ENCODE assay signal across 8 mouse cellular contexts in the genomic region with DNA sequence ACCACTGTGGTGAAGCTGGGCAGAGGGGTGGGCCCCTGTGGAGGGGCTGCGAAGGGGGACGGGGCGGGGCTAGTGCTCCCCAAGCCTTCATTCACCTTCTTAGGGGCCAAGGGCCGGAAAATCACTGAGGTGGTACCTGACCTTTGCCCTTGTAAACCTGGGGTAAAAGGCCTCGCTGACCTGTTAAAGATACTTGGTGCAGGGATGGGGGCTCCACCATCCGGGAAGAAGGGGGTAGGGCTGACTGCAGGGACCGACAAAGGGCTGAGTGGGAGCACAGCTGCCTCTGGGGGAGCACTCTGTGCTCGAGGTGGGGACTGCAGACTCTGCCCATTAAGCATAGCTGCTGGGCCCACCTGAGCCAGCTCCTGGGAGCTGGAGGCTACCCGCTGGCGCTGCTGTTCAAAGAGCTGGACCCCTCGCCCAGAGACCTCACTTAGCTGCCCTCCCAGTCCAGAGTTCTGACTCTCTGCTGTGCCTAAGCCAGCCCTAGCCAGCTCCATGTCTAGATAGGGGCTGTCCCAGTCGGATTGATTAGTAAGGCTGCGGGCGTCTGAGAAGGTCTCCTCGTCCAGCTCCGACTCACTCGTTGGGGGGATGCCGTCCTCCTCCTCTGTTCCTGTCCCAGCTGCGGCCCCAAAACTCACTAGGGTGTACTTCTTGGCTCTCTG. TPM values are rescaled to one million over a fixed set of nuclear protein-coding genes. Genes with fewer than 3 reads are reported as not detected.
A peak's percentile ranks its signal among the peaks of the same experiment; 100 is the strongest.
DNase-seq lines count a peak whose midpoint lies in the region; ATAC-seq and TF ChIP-seq lines count a peak whose summit lies in the region.

No protein-coding gene starts in this region.

- peak overlapping the region; percentile 53 for H3K4me3 ChIP-seq in thymus, adult 2 months (ENCODE audit: control insufficient read depth, insufficient read depth, low read length)
- peak overlapping the region; percentile 77 for H3K4me3 ChIP-seq in hindbrain, embryonic 15.5 days
- peak overlapping the region; percentile 48 to 51; a peak in 3 of 4 replicates for H3K4me3 ChIP-seq in liver, embryonic 14.5 days (ENCODE audit: insufficient read depth in 1 of 2, low read depth in 2 of 2, low read length in 2 of 2)
- H3K4me3 ChIP-seq in stomach, postnatal 0 days (ENCODE audit: low read depth, low read length), result peak overlapping the region; percentile 65

- H3K9me3 ChIP-seq in hindbrain, embryonic 15.5 days, result no peaks in the 10 kb centered on the region
- no peaks in the 10 kb centered on the region for H3K9me3 ChIP-seq in liver, embryonic 14.5 days (ENCODE audit: control insufficient read depth, low read length)
- H3K9me3 ChIP-seq in stomach, postnatal 0 days (ENCODE audit: control insufficient read depth, low read length), result no peaks in the 10 kb centered on the region

- H3K36me3 ChIP-seq in thymus, adult 2 months (ENCODE audit: control insufficient read depth, insufficient read depth, low read length), result no peaks in the 10 kb centered on the region
- H3K36me3 ChIP-seq in hindbrain, embryonic 15.5 days, result no peaks in the 10 kb centered on the region
- no peaks in the 10 kb centered on the region for H3K36me3 ChIP-seq in liver, embryonic 14.5 days (replicated peaks; ENCODE audit: control insufficient read depth, insufficient read depth, low read depth)
- no peaks in the 10 kb centered on the region for H3K36me3 ChIP-seq in stomach, postnatal 0 days (ENCODE audit: control insufficient read depth, insufficient read depth, low read length)

- TF ChIP-seq POLR2A in thymus, adult 2 months (IDR thresholded peaks at IDR 0.05; ENCODE audit: control insufficient read depth, extremely low read depth, insufficient read depth, low read length, poor library complexity), result no peak

- peak; percentile 69 for ATAC-seq in hindbrain, embryonic 15.5 days (ENCODE audit: low FRiP score, low read depth)
- ATAC-seq in liver, embryonic 14.5 days (ENCODE audit: insufficient read depth), result 0 out of 2 replicates have a peak, but pooled peaks have one; percentile 2
- peak; percentile 18; the same call in 1 of the 2 replicates for ATAC-seq in stomach, postnatal 0 days (ENCODE audit: low FRiP score, low TSS enrichment)

- H3K9ac ChIP-seq in hindbrain, embryonic 15.5 days, result peak overlapping the region; percentile 85
- peak overlapping the region; percentile 0 for H3K9ac ChIP-seq in liver, embryonic 14.5 days (replicated peaks)
- H3K9ac ChIP-seq in stomach, postnatal 0 days (ENCODE audit: low read length), result peak overlapping the region; percentile 72

- no peak overlapping the region for H3K27ac ChIP-seq in thymus, adult 2 months (ENCODE audit: control insufficient read depth, insufficient read depth, low read length)
- H3K27ac ChIP-seq in hindbrain, embryonic 15.5 days (replicated peaks), result peak overlapping the region; percentile 93
- no peak overlapping the region for H3K27ac ChIP-seq in liver, embryonic 14.5 days
- H3K27ac ChIP-seq in stomach, postnatal 0 days (replicated peaks), result peak overlapping the region; percentile 91

- TF ChIP-seq EP300 in liver, embryonic 14.5 days (IDR thresholded peaks at IDR 0.05; ENCODE audit: low read depth), result no peak
- TF ChIP-seq EP300 in stomach, postnatal 0 days (optimal IDR thresholded peaks at IDR 0.05), result no peak

- DNase-seq in embryo, embryonic 10 days (ENCODE audit: low spot score), result peak; percentile 23
- no peak for DNase-seq in embryo, embryonic 9.5 days (ENCODE audit: extremely low spot score)
- DNase-seq in thymus, adult 2 months, result no peak
- DNase-seq in thymus, postnatal 0 days (ENCODE audit: low spot score), result no peak
- no peak for DNase-seq in liver, embryonic 14.5 days (ENCODE audit: low read depth in 3 of 3, low spot score in 3 of 3)
- DNase-seq in stomach, postnatal 0 days (ENCODE audit: low spot score), result no peak
- DNase-seq in urinary bladder, postnatal 14 days (ENCODE audit: low spot score), result no peak

- peak overlapping the region; percentile 83 for H3K4me2 ChIP-seq in hindbrain, embryonic 15.5 days
- peak overlapping the region; percentile 64 for H3K4me2 ChIP-seq in liver, embryonic 14.5 days (ENCODE audit: low read depth)
- peak overlapping the region; percentile 95 for H3K4me2 ChIP-seq in stomach, postnatal 0 days (replicated peaks; ENCODE audit: low read depth)

- no peaks in the 10 kb centered on the region for H3K27me3 ChIP-seq in thymus, adult 2 months (ENCODE audit: control insufficient read depth, insufficient read depth, low read length)
- H3K27me3 ChIP-seq in hindbrain, embryonic 15.5 days, result peaks cover 7% of the 10 kb centered on the region; the same call in 1 of the 2 replicates
- H3K27me3 ChIP-seq in liver, embryonic 14.5 days (ENCODE audit: control insufficient read depth, insufficient read depth, low read length), result peaks cover 32% of the 10 kb centered on the region
- H3K27me3 ChIP-seq in stomach, postnatal 0 days (ENCODE audit: control insufficient read depth, insufficient read depth, low read length), result no peaks in the 10 kb centered on the region

- H3K4me1 ChIP-seq in thymus, adult 2 months (replicated peaks; ENCODE audit: control insufficient read depth, insufficient read depth, low read length), result peaks cover 17% of the 10 kb centered on the region
- H3K4me1 ChIP-seq in hindbrain, embryonic 15.5 days (replicated peaks), result peaks cover 18% of the 10 kb centered on the region
- 0 out of 4 replicates have a peak, but pooled peaks cover 0 to 2% of the 10 kb centered on the region in 2 experiments for H3K4me1 ChIP-seq in liver, embryonic 14.5 days (replicated peaks; ENCODE audit: control insufficient read depth in 2 of 2, insufficient read depth in 2 of 2, low read length in 1 of 2)
- H3K4me1 ChIP-seq in stomach, postnatal 0 days (replicated peaks; ENCODE audit: control insufficient read depth, insufficient read depth), result no peaks in the 10 kb centered on the region

- WGBS in thymus, adult 2 months, result 68% methylated on average over 19 of the region's 19 CpGs
- WGBS in hindbrain, embryonic 15.5 days, result 9% methylated on average over 19 of the region's 19 CpGs
- 25% methylated on average over 19 of the region's 19 CpGs for WGBS in liver, embryonic 14.5 days (ENCODE audit: insufficient replicate concordance)
- WGBS in stomach, postnatal 0 days, result 23% methylated on average over 19 of the region's 19 CpGs

- no peak for TF ChIP-seq CTCF in thymus, adult 2 months (IDR thresholded peaks at IDR 0.05; ENCODE audit: borderline replicate concordance, control insufficient read depth, extremely low read depth, insufficient read depth, low read length, poor library complexity)
- TF ChIP-seq CTCF in liver, embryonic 14.5 days (IDR thresholded peaks at IDR 0.05; ENCODE audit: low read depth), result no peak
- TF ChIP-seq CTCF in stomach, postnatal 0 days (IDR thresholded peaks at IDR 0.05; ENCODE audit: low read depth), result no peak

RNA-seq across cellular contexts. Expression of a gene that starts 5.5 kb away (rescaled TPM):
- polyA plus RNA-seq in thymus, adult 2 months (2012; rRNA removed), result 0.82 TPM in 1 of 2 replicates, not detected in the other
- 0.52 and 0.59 TPM in 2 replicates for polyA plus RNA-seq in thymus, postnatal 0 days (2015; fragmentation: Nextera tagmentation; extraction: Ambion mirVana)
- polyA plus RNA-seq in hindbrain, embryonic 15.5 days (2015; fragmentation: Nextera tagmentation; extraction: Ambion mirVana), result 0.25 TPM in 1 of 2 replicates, not detected in the other
- 0.04 and 0.10 TPM in 2 replicates for polyA plus RNA-seq in liver, embryonic 14.5 days (2012; rRNA removed)
- polyA plus RNA-seq in liver, embryonic 14.5 days (2014; fragmentation: Nextera tagmentation; extraction: Ambion mirVana), result 0.14 TPM in 1 of 2 replicates, not detected in the other
- 0.10 TPM in 1 of 2 replicates, not detected in the other for polyA plus RNA-seq in stomach, postnatal 0 days (2015; fragmentation: Nextera tagmentation; extraction: Ambion mirVana)

RNA-seq across cellular contexts. Expression of a gene that starts 6.4 kb away (rescaled TPM):
- 0.51 and 2.8 TPM in 2 replicates for polyA plus RNA-seq in thymus, adult 2 months (2012; rRNA removed)
- 0.22 and 0.30 TPM in 2 replicates for polyA plus RNA-seq in thymus, postnatal 0 days (2015; fragmentation: Nextera tagmentation; extraction: Ambion mirVana)
- 0.13 and 0.14 TPM in 2 replicates for polyA plus RNA-seq in hindbrain, embryonic 15.5 days (2015; fragmentation: Nextera tagmentation; extraction: Ambion mirVana)
- polyA plus RNA-seq in liver, embryonic 14.5 days (2012; rRNA removed), result 0.02 TPM in 2 replicates
- 0.09 TPM in 1 of 2 replicates, not detected in the other for polyA plus RNA-seq in liver, embryonic 14.5 days (2014; fragmentation: Nextera tagmentation; extraction: Ambion mirVana)
- 0.30 and 0.42 TPM in 2 replicates for polyA plus RNA-seq in stomach, postnatal 0 days (2015; fragmentation: Nextera tagmentation; extraction: Ambion mirVana)

RNA-seq across cellular contexts. Expression of a gene that starts 12.3 kb away (rescaled TPM):
- polyA plus RNA-seq in thymus, adult 2 months (2012; rRNA removed), result 486 and 497 TPM in 2 replicates
- polyA plus RNA-seq in thymus, postnatal 0 days (2015; fragmentation: Nextera tagmentation; extraction: Ambion mirVana), result 52.2 and 56.8 TPM in 2 replicates
- polyA plus RNA-seq in hindbrain, embryonic 15.5 days (2015; fragmentation: Nextera tagmentation; extraction: Ambion mirVana), result 89.5 and 101 TPM in 2 replicates
- polyA plus RNA-seq in liver, embryonic 14.5 days (2012; rRNA removed), result 36.4 and 37.1 TPM in 2 replicates
- 28.4 and 33.8 TPM in 2 replicates for polyA plus RNA-seq in liver, embryonic 14.5 days (2014; fragmentation: Nextera tagmentation; extraction: Ambion mirVana)
- polyA plus RNA-seq in stomach, postnatal 0 days (2015; fragmentation: Nextera tagmentation; extraction: Ambion mirVana), result 41.4 and 42.9 TPM in 2 replicates

RNA-seq across cellular contexts. Expression of a gene that starts 20.9 kb away (rescaled TPM):
- polyA plus RNA-seq in thymus, adult 2 months (2012; rRNA removed), result 3.2 and 3.9 TPM in 2 replicates
- polyA plus RNA-seq in thymus, postnatal 0 days (2015; fragmentation: Nextera tagmentation; extraction: Ambion mirVana), result 1.6 and 1.8 TPM in 2 replicates
- 10.3 and 11.2 TPM in 2 replicates for polyA plus RNA-seq in hindbrain, embryonic 15.5 days (2015; fragmentation: Nextera tagmentation; extraction: Ambion mirVana)
- 1.2 and 1.3 TPM in 2 replicates for polyA plus RNA-seq in liver, embryonic 14.5 days (2012; rRNA removed)
- 1.1 and 1.2 TPM in 2 replicates for polyA plus RNA-seq in liver, embryonic 14.5 days (2014; fragmentation: Nextera tagmentation; extraction: Ambion mirVana)
- 3.3 and 3.4 TPM in 2 replicates for polyA plus RNA-seq in stomach, postnatal 0 days (2015; fragmentation: Nextera tagmentation; extraction: Ambion mirVana)

RNA-seq across cellular contexts. Expression of a gene that starts 33.0 kb away (rescaled TPM):
- 19.2 and 23.4 TPM in 2 replicates for polyA plus RNA-seq in thymus, adult 2 months (2012; rRNA removed)
- 12.2 and 13.3 TPM in 2 replicates for polyA plus RNA-seq in thymus, postnatal 0 days (2015; fragmentation: Nextera tagmentation; extraction: Ambion mirVana)
- polyA plus RNA-seq in hindbrain, embryonic 15.5 days (2015; fragmentation: Nextera tagmentation; extraction: Ambion mirVana), result 29.8 and 30.4 TPM in 2 replicates
- polyA plus RNA-seq in liver, embryonic 14.5 days (2012; rRNA removed), result 2.8 and 3.3 TPM in 2 replicates
- polyA plus RNA-seq in liver, embryonic 14.5 days (2014; fragmentation: Nextera tagmentation; extraction: Ambion mirVana), result 4.3 and 5.7 TPM in 2 replicates
- polyA plus RNA-seq in stomach, postnatal 0 days (2015; fragmentation: Nextera tagmentation; extraction: Ambion mirVana), result 13.0 and 13.7 TPM in 2 replicates

Comparison
In these comparisons a context has a peak if more than half of its experiments do, and no peak if none do; other contexts are left out.
1. H3K27ac ChIP-seq: peak in hindbrain, embryonic 15.5 days (single experiment) and stomach, postnatal 0 days (single experiment); none in thymus, adult 2 months (single experiment) and liver, embryonic 14.5 days (single experiment).
2. ATAC-seq: peak in every context shown above with its lines; median percentile 69 in hindbrain, embryonic 15.5 days; 18 in stomach, postnatal 0 days; 2 in liver, embryonic 14.5 days.
3. H3K9ac ChIP-seq: peak in every context shown above with its lines; median percentile 85 in hindbrain, embryonic 15.5 days; 72 in stomach, postnatal 0 days; 0 in liver, embryonic 14.5 days.
4. Peak in every context shown above with its lines, with median percentiles within 50 percentile points of each other: H3K4me3 ChIP-seq and H3K4me2 ChIP-seq.